Mouse (Mus musculus): ENCODE data around the gene Gm17657. TPM values are rescaled to one million over a fixed set of nuclear protein-coding genes. Genes with fewer than 3 reads are reported as not detected.

Gene Gm17657
- polyA plus RNA-seq, 1 experiment from 2014 or later = not detected

DNA sequence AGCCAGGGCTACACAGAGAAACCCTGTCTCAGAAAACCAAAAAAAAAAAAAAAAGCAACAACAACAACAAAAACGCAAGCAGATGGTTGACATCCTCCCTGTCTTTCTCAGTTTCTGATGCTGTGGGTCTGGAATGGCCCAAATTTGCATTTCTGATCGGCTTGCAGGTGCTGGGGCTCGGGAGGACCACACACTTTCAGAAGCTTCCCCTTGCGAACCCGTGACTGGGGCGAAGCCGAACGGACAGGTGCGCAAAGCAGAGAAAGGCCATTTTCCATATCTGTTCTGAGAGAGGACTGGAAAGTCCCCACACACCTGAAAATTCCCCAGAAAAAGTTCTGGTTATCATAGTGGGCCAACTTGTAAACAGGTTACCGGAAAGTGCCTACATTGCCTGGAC, 72.1 kb downstream of the Gm17657 start:
- H3K9ac ChIP-seq = no peak overlapping the region
- no peaks in the 10 kb centered on the region for H3K4me1 ChIP-seq
- H3K27me3 ChIP-seq = no peaks in the 10 kb centered on the region
- WGBS = 88% methylated on average over 10 of the region's 10 CpGs
- H3K9me3 ChIP-seq = no peaks in the 10 kb centered on the region; the same call in 1 of the 2 replicates
- H3K4me3 ChIP-seq = no peak overlapping the region
- no peak for ATAC-seq (ENCODE audit: insufficient number of reproducible peaks, insufficient read depth, low FRiP score, low TSS enrichment, low read depth)
- H3K27ac ChIP-seq = no peak overlapping the region
- H3K4me2 ChIP-seq = no peak overlapping the region
- no peaks in the 10 kb centered on the region for H3K36me3 ChIP-seq

DNA sequence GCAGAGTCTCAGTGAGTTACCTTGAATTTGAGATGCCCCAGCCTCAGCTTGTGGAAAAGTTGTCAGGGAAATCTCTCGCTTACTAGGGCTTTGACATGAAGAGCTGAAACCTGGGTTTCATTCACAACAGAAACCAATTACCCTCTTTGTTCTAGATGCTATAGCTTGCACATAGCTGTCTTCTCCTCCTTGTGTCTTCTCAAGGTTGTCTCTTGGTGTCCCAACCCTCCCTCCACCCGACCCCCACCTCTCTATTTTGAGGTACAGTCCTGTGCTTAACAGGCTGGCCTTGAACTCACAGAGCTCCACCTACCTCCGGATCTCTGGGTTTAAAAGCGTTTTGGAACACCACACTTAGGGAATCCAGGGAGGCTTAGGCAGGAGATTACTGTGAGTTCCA, 73.0 kb downstream of the Gm17657 start:
- Histone ChIP-seq H3K9ac (no peak overlapping the region), H3K27ac (no peak overlapping the region), H3K9me3 (no peaks in the 10 kb centered on the region; the same call in 1 of the 2 replicates), H3K27me3 (no peaks in the 10 kb centered on the region), H3K4me2 (no peak overlapping the region), H3K36me3 (no peaks in the 10 kb centered on the region), H3K4me1 (no peaks in the 10 kb centered on the region), H3K4me3 (no peak overlapping the region)
- WGBS = 68% methylated on average over 4 of the region's 4 CpGs
- no peak for ATAC-seq (ENCODE audit: insufficient number of reproducible peaks, insufficient read depth, low FRiP score, low TSS enrichment, low read depth)

DNA sequence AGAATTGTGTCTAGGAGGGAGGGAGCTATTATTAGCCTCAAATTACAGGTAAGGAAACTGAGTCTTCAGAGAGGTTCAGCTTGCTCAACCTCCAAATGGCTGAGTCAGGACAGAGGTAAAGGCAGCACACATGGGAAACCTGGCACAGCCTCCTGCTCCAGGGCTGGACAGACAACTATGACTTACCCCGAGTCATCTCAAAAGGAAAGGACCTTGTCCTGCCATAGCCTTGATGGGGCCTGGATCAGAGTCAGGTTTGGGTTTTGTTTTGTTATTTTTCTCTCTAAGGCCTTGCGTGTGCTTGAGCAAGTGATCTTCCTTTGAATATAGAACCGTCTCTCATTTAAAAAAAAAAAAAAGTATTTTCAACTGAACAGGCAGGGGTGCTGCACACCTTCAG, 74.3 kb downstream of the Gm17657 start:
- Histone ChIP-seq H3K36me3 (no peaks in the 10 kb centered on the region), H3K4me1 (peaks cover 6% of the 10 kb centered on the region), H3K4me3 (no peak overlapping the region), H3K27me3 (no peaks in the 10 kb centered on the region), H3K27ac (no peak overlapping the region), H3K4me2 (no peak overlapping the region), H3K9ac (no peak overlapping the region), H3K9me3 (no peaks in the 10 kb centered on the region; the same call in 1 of the 2 replicates)
- no peak for ATAC-seq (ENCODE audit: insufficient number of reproducible peaks, insufficient read depth, low FRiP score, low TSS enrichment, low read depth)
- 90% methylated on average over 3 of the region's 3 CpGs for WGBS

DNA sequence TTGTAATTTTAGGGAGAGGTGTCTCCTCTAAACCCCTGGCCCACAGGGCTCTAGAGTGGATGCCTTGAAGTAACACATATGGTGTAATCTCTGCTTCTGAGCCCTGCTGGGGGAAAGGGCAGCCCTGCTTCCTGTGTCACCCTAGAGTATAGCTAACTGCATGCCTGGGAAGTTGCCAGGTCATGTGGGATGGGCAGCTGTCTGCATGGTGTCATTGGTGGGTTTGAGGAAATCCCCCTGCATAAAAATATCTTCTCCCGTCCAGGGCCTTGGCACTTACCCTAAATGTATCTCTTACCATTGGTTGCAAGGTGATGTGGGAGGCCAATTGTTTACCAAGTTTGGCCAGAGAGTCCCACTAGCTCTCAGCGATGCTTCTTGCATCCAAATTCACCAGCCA, 75.4 kb downstream of the Gm17657 start:
- H3K9ac ChIP-seq = no peak overlapping the region
- no peaks in the 10 kb centered on the region; the same call in 1 of the 2 replicates for H3K9me3 ChIP-seq
- peaks cover 15% of the 10 kb centered on the region for H3K4me1 ChIP-seq
- H3K4me2 ChIP-seq = no peak overlapping the region
- no peak for ATAC-seq (ENCODE audit: insufficient number of reproducible peaks, insufficient read depth, low FRiP score, low TSS enrichment, low read depth)
- no peaks in the 10 kb centered on the region for H3K36me3 ChIP-seq
- no peak overlapping the region for H3K4me3 ChIP-seq
- H3K27me3 ChIP-seq = no peaks in the 10 kb centered on the region
- H3K27ac ChIP-seq = no peak overlapping the region
- 81% methylated on average over 2 of the region's 2 CpGs for WGBS

DNA sequence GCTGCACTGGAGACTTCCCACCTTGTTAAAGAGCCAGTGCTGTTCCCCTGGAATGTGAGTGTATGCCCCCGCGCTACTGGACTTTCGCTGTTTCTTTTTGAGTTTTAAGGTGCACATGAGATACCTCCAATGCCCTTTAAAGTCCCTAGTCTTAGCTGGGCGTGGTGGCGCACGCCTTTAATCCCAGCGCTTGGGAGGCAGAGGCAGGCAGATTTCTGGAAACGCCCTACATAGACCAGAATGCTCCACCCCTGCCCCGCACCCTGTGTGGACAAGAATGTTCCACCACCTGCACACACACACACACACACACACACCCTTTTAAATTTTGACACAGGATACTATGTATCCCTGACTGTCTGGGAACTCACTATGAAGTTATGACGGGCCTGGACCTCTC, 76.0 kb downstream of the Gm17657 start:
- peaks cover 15% of the 10 kb centered on the region for H3K4me1 ChIP-seq
- H3K36me3 ChIP-seq = no peaks in the 10 kb centered on the region
- H3K9ac ChIP-seq = no peak overlapping the region
- H3K9me3 ChIP-seq = no peaks in the 10 kb centered on the region; the same call in 1 of the 2 replicates
- no peak overlapping the region for H3K4me3 ChIP-seq
- no peak for ATAC-seq (ENCODE audit: insufficient number of reproducible peaks, insufficient read depth, low FRiP score, low TSS enrichment, low read depth)
- H3K4me2 ChIP-seq = no peak overlapping the region
- no peaks in the 10 kb centered on the region for H3K27me3 ChIP-seq
- no peak overlapping the region for H3K27ac ChIP-seq
- 95% methylated on average over 10 of the region's 10 CpGs for WGBS

Small RNAs within 50 kb of the gene (microRNA-seq; reads per million reads assigned to microRNA genes)
- gene Mir7667 = not detected

Other genes with a start within 250 kb of the Gm17657 start
- gene Pi16, start 232.0 kb downstream of the Gm17657 start, polyA plus RNA-seq (2015; fragmentation: Nextera tagmentation; extraction: Ambion mirVana) = 0.23 and 0.27 TPM in 2 replicates
- gene Mtch1, start 201.7 kb downstream of the Gm17657 start, polyA plus RNA-seq (2015; fragmentation: Nextera tagmentation; extraction: Ambion mirVana) = 284 and 299 TPM in 2 replicates
- gene Fgd2, start 188.7 kb downstream of the Gm17657 start, polyA plus RNA-seq (2015; fragmentation: Nextera tagmentation; extraction: Ambion mirVana) = 11.5 and 12.9 TPM in 2 replicates
- gene Pim1, start 58.9 kb downstream of the Gm17657 start, polyA plus RNA-seq (2015; fragmentation: Nextera tagmentation; extraction: Ambion mirVana) = 16.1 and 17.4 TPM in 2 replicates
- 14.8 and 16.4 TPM in 2 replicates for gene Tbc1d22b, start 147 bp upstream of the Gm17657 start, polyA plus RNA-seq (2015; fragmentation: Nextera tagmentation; extraction: Ambion mirVana)
- 1.8 and 2.3 TPM in 2 replicates for gene Tmem217, start 2.7 kb upstream of the Gm17657 start, polyA plus RNA-seq (2015; fragmentation: Nextera tagmentation; extraction: Ambion mirVana)
- 94.6 and 107 TPM in 2 replicates for gene Rnf8, start 65.2 kb upstream of the Gm17657 start, polyA plus RNA-seq (2015; fragmentation: Nextera tagmentation; extraction: Ambion mirVana)
- gene Gm28043, start 65.2 kb upstream of the Gm17657 start, polyA plus RNA-seq (2015; fragmentation: Nextera tagmentation; extraction: Ambion mirVana) = 3.0 and 3.6 TPM in 2 replicates
- gene Cmtr1, start 111.0 kb upstream of the Gm17657 start, polyA plus RNA-seq (2015; fragmentation: Nextera tagmentation; extraction: Ambion mirVana) = 126 and 133 TPM in 2 replicates
- gene Ccdc167, start 167.4 kb upstream of the Gm17657 start, polyA plus RNA-seq (2015; fragmentation: Nextera tagmentation; extraction: Ambion mirVana) = 14.5 and 15.8 TPM in 2 replicates